ENCODE assay signal across 18 mouse cellular contexts in the genomic region with DNA sequence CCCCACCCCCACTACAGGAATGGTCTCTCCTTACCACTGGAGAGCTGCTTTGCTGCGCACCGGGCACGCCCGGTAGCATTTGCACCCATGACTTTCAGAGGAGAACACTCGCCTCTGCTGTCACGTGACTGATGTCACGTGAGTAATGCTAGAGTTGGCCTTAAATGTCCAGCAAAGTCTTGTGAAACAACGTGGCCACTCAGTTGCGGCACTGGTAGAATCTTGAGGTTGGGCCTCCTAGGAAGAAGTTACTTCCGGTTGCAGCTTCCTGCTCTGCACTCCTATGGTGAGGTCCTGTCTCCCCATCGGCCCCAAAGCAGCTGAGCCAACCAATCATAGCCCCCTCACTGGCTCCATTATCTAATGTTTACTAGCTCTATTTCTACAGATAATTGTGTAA.
"Had no signal": no experiment of that assay in that cellular context is flagged by ENCODE, and none has a peak within 500 bp of the region (broad histone marks: within the 10 kb centered on the region; RNA-seq: fewer than 3 reads in every experiment).

No protein-coding gene starts in this region.

- H3K9me3 ChIP-seq: kidney, embryonic 15.5 days; limb, embryonic 12.5 days; limb, embryonic 15.5 days; midbrain, embryonic 13.5 days had no signal

- H3K27ac ChIP-seq: kidney, embryonic 15.5 days; limb, embryonic 12.5 days; limb, embryonic 15.5 days; liver, embryonic 14.5 days; midbrain, embryonic 13.5 days had no signal

- H3K4me2 ChIP-seq: kidney, embryonic 15.5 days; limb, embryonic 12.5 days; limb, embryonic 15.5 days; liver, embryonic 11.5 days; lung, embryonic 14.5 days; midbrain, embryonic 13.5 days had no signal

- H3K36me3 ChIP-seq: kidney, embryonic 15.5 days; limb, embryonic 12.5 days; limb, embryonic 15.5 days; midbrain, embryonic 13.5 days had no signal

- H3K9ac ChIP-seq: kidney, embryonic 15.5 days; limb, embryonic 12.5 days; limb, embryonic 15.5 days; liver, embryonic 14.5 days; liver, postnatal 0 days; lung, embryonic 14.5 days; midbrain, embryonic 13.5 days had no signal

- DNase-seq: kidney, adult 11 months; kidney, adult 8-10 months; left cerebral cortex, postnatal 4 days; liver, postnatal 0 days; lung, embryonic 14.5 days; lung, postnatal 36 days; right cerebral cortex, adult 18-20 months; right cerebral cortex, postnatal 14 days; right cerebral cortex, postnatal 4 days; thymus, postnatal 25 days had no signal

- H3K27me3 ChIP-seq: kidney, embryonic 15.5 days; limb, embryonic 15.5 days; midbrain, embryonic 13.5 days had no signal

- H3K4me3 ChIP-seq: kidney, embryonic 15.5 days; limb, embryonic 12.5 days; limb, embryonic 15.5 days; midbrain, embryonic 13.5 days had no signal

- ATAC-seq: inflammation-experienced regulatory T-cells, adult 6 months; liver, postnatal 0 days; lung, postnatal 0 days; midbrain, embryonic 13.5 days had no signal
